Comparison of ENCODE assay signal across 14 mouse cellular contexts in genomic region chr3:66510455-66510854, GRCm38 (mm10).
"Had no signal": no experiment of that assay in that cellular context is flagged by ENCODE, and none has a peak within 500 bp of the region (broad histone marks: within the 10 kb centered on the region; RNA-seq: fewer than 3 reads in every experiment).

No protein-coding gene starts in this region.

- H3K9me3 ChIP-seq: megakaryocyte, embryonic 14.5 days; midbrain, embryonic 12.5 days; neural tube, embryonic 12.5 days; stomach, embryonic 15.5 days had no signal

- H3K27ac ChIP-seq: liver, embryonic 14.5 days; midbrain, embryonic 12.5 days; neural tube, embryonic 12.5 days; stomach, embryonic 15.5 days; stomach, postnatal 0 days had no signal

- H3K9ac ChIP-seq: liver, embryonic 14.5 days; lung, embryonic 14.5 days; midbrain, embryonic 12.5 days; neural tube, embryonic 12.5 days; stomach, embryonic 15.5 days had no signal

- H3K4me2 ChIP-seq: lung, embryonic 14.5 days; midbrain, embryonic 12.5 days; neural tube, embryonic 12.5 days; stomach, embryonic 15.5 days had no signal

- DNase-seq: lung, adult 18-20 months; lung, embryonic 14.5 days; lung, postnatal 10 days; lung, postnatal 4 days; right cerebral cortex, postnatal 14 days; thymus, adult 2 months; thymus, postnatal 25 days; thymus, postnatal 4 days had no signal

- H3K4me3 ChIP-seq: megakaryocyte, embryonic 14.5 days; midbrain, embryonic 12.5 days; neural tube, embryonic 12.5 days; stomach, embryonic 15.5 days had no signal

- H3K27me3 ChIP-seq: megakaryocyte, embryonic 14.5 days; midbrain, embryonic 12.5 days; neural tube, embryonic 12.5 days; stomach, embryonic 15.5 days had no signal

- H3K4me1 ChIP-seq: neural tube, embryonic 12.5 days; stomach, embryonic 15.5 days had no signal

- H3K36me3 ChIP-seq: midbrain, embryonic 12.5 days; neural tube, embryonic 12.5 days; stomach, embryonic 15.5 days had no signal
